16 mouse cellular contexts compared by ENCODE assay signal in genomic region chr9:49624910-49625309, GRCm38 (mm10).
DNase-seq lines count a peak whose midpoint lies in the region; ATAC-seq and TF ChIP-seq lines count a peak whose summit lies in the region.
"Had no signal": no experiment of that assay in that cellular context is flagged by ENCODE, and none has a peak within 500 bp of the region (broad histone marks: within the 10 kb centered on the region; RNA-seq: fewer than 3 reads in every experiment).

No protein-coding gene starts in this region.

- TF ChIP-seq POLR2A in cortical plate, adult 2 months (IDR thresholded peaks at IDR 0.05; ENCODE audit: extremely low read depth, insufficient read depth, low read length) = no peak

- no peaks in the 10 kb centered on the region for H3K27me3 ChIP-seq in heart, embryonic 11.5 days (ENCODE audit: control insufficient read depth, insufficient read depth, low read length)
- H3K27me3 ChIP-seq in hindbrain, embryonic 12.5 days = no peaks in the 10 kb centered on the region
- H3K27me3 ChIP-seq in midbrain, embryonic 16.5 days (ENCODE audit: control insufficient read depth, insufficient read depth, low read depth, low read length) = no peaks in the 10 kb centered on the region
- H3K27me3 ChIP-seq in intestine, embryonic 16.5 days (replicated peaks; ENCODE audit: control insufficient read depth, insufficient read depth, low read length) = no peaks in the 10 kb centered on the region
- H3K27me3 ChIP-seq in liver, embryonic 12.5 days (replicated peaks) = no peaks in the 10 kb centered on the region
- H3K27me3 ChIP-seq in intestine, embryonic 15.5 days (replicated peaks) = no peaks in the 10 kb centered on the region
- H3K27me3 ChIP-seq: megakaryocyte, embryonic 14.5 days; Patski had no signal

- H3K9me3 ChIP-seq in heart, embryonic 11.5 days (replicated peaks; ENCODE audit: control insufficient read depth, low read length) = no peaks in the 10 kb centered on the region
- no peaks in the 10 kb centered on the region for H3K9me3 ChIP-seq in hindbrain, embryonic 12.5 days (replicated peaks)
- H3K9me3 ChIP-seq in midbrain, embryonic 16.5 days (replicated peaks; ENCODE audit: control insufficient read depth, low read length, poor library complexity, severe bottlenecking) = no peaks in the 10 kb centered on the region
- no peaks in the 10 kb centered on the region for H3K9me3 ChIP-seq in intestine, embryonic 16.5 days (ENCODE audit: control insufficient read depth, low read length)
- H3K9me3 ChIP-seq in liver, embryonic 12.5 days (replicated peaks) = 0 out of 2 replicates have a peak, but pooled peaks cover under 1% of the 10 kb centered on the region
- H3K9me3 ChIP-seq in intestine, embryonic 15.5 days = no peaks in the 10 kb centered on the region

- no peak overlapping the region for H3K9ac ChIP-seq in heart, embryonic 11.5 days (ENCODE audit: low read depth, low read length)
- no peak overlapping the region for H3K9ac ChIP-seq in hindbrain, embryonic 12.5 days
- H3K9ac ChIP-seq in midbrain, embryonic 16.5 days (ENCODE audit: low read depth, low read length) = no peak overlapping the region
- no peak overlapping the region for H3K9ac ChIP-seq in intestine, embryonic 16.5 days (ENCODE audit: low read depth, low read length)
- no peak overlapping the region for H3K9ac ChIP-seq in liver, embryonic 12.5 days
- H3K9ac ChIP-seq in intestine, embryonic 15.5 days = no peak overlapping the region
- H3K9ac ChIP-seq: liver, embryonic 14.5 days had no signal

- DNase-seq in heart, adult 11 months = peak; percentile 37
- DNase-seq: cerebellum, postnatal 25 days; kidney, postnatal 36 days; spleen, adult 18-20 months; thymus, postnatal 36 days had no signal

- no peak for ATAC-seq in heart, embryonic 11.5 days (replicated peaks; ENCODE audit: insufficient number of reproducible peaks, low FRiP score, low TSS enrichment)
- ATAC-seq in hindbrain, embryonic 12.5 days (ENCODE audit: low FRiP score) = peak; percentile 14; the same call in 1 of the 2 replicates
- ATAC-seq in midbrain, embryonic 16.5 days = peak; percentile 16; the same call in 1 of the 2 replicates
- ATAC-seq in intestine, embryonic 16.5 days = no peak
- ATAC-seq in liver, embryonic 12.5 days = no peak
- no peak for ATAC-seq in intestine, embryonic 15.5 days
- ATAC-seq: lung, postnatal 0 days; Patski had no signal

- H3K4me3 ChIP-seq in heart, embryonic 11.5 days (ENCODE audit: low read depth, low read length) = no peak overlapping the region
- H3K4me3 ChIP-seq in cortical plate, adult 2 months (ENCODE audit: insufficient read depth, low read length) = no peak overlapping the region
- H3K4me3 ChIP-seq in hindbrain, embryonic 12.5 days = no peak overlapping the region
- H3K4me3 ChIP-seq in midbrain, embryonic 16.5 days (ENCODE audit: low read depth, low read length) = no peak overlapping the region
- H3K4me3 ChIP-seq in intestine, embryonic 16.5 days (ENCODE audit: low read length) = no peak overlapping the region
- H3K4me3 ChIP-seq in liver, embryonic 12.5 days = no peak overlapping the region
- H3K4me3 ChIP-seq in intestine, embryonic 15.5 days (replicated peaks) = no peak overlapping the region
- H3K4me3 ChIP-seq: megakaryocyte, embryonic 14.5 days had no signal

- WGBS in heart, embryonic 11.5 days (ENCODE audit: insufficient replicate concordance) = 80% methylated on average over 6 of the region's 6 CpGs
- 83% methylated on average over 6 of the region's 6 CpGs for WGBS in hindbrain, embryonic 12.5 days
- WGBS in midbrain, embryonic 16.5 days = 68% methylated on average over 6 of the region's 6 CpGs
- 90% methylated on average over 6 of the region's 6 CpGs for WGBS in intestine, embryonic 16.5 days
- 76% methylated on average over 6 of the region's 6 CpGs for WGBS in liver, embryonic 12.5 days (ENCODE audit: insufficient replicate concordance)
- WGBS in intestine, embryonic 15.5 days = 85% methylated on average over 6 of the region's 6 CpGs

- H3K4me2 ChIP-seq in heart, embryonic 11.5 days = no peak overlapping the region
- no peak overlapping the region; the same call in 1 of the 2 replicates for H3K4me2 ChIP-seq in hindbrain, embryonic 12.5 days (replicated peaks)
- H3K4me2 ChIP-seq in midbrain, embryonic 16.5 days (ENCODE audit: low read length) = no peak overlapping the region
- no peak overlapping the region for H3K4me2 ChIP-seq in intestine, embryonic 16.5 days (ENCODE audit: low read depth, low read length)
- H3K4me2 ChIP-seq in liver, embryonic 12.5 days = no peak overlapping the region
- H3K4me2 ChIP-seq in intestine, embryonic 15.5 days (replicated peaks) = no peak overlapping the region

- H3K4me1 ChIP-seq in heart, embryonic 11.5 days (ENCODE audit: control insufficient read depth, insufficient read depth, low read length) = no peaks in the 10 kb centered on the region
- peaks cover 9% of the 10 kb centered on the region for H3K4me1 ChIP-seq in cortical plate, adult 2 months (ENCODE audit: control insufficient read depth, insufficient read depth, low read length)
- H3K4me1 ChIP-seq in hindbrain, embryonic 12.5 days = peaks cover 29% of the 10 kb centered on the region
- H3K4me1 ChIP-seq in midbrain, embryonic 16.5 days (ENCODE audit: control insufficient read depth, insufficient read depth, low read length) = peaks cover 48% of the 10 kb centered on the region
- no peaks in the 10 kb centered on the region for H3K4me1 ChIP-seq in intestine, embryonic 16.5 days (ENCODE audit: control insufficient read depth, insufficient read depth, low read length)
- no peaks in the 10 kb centered on the region for H3K4me1 ChIP-seq in liver, embryonic 12.5 days
- H3K4me1 ChIP-seq in intestine, embryonic 15.5 days (replicated peaks) = no peaks in the 10 kb centered on the region
- H3K4me1 ChIP-seq: megakaryocyte, embryonic 14.5 days had no signal

- no peak for TF ChIP-seq CTCF in cortical plate, adult 2 months (IDR thresholded peaks at IDR 0.05; ENCODE audit: extremely low read depth, insufficient read depth, low read length)

- no peaks in the 10 kb centered on the region for H3K36me3 ChIP-seq in heart, embryonic 11.5 days (ENCODE audit: control insufficient read depth, insufficient read depth, low read length)
- no peaks in the 10 kb centered on the region for H3K36me3 ChIP-seq in hindbrain, embryonic 12.5 days
- no peaks in the 10 kb centered on the region for H3K36me3 ChIP-seq in midbrain, embryonic 16.5 days (ENCODE audit: control insufficient read depth, insufficient read depth, low read length)
- H3K36me3 ChIP-seq in intestine, embryonic 16.5 days (ENCODE audit: control insufficient read depth, insufficient read depth, low read length) = no peaks in the 10 kb centered on the region
- no peaks in the 10 kb centered on the region for H3K36me3 ChIP-seq in liver, embryonic 12.5 days
- H3K36me3 ChIP-seq in intestine, embryonic 15.5 days = no peaks in the 10 kb centered on the region

- no peak overlapping the region for H3K27ac ChIP-seq in heart, embryonic 11.5 days (ENCODE audit: low read depth, low read length)
- H3K27ac ChIP-seq in cortical plate, adult 2 months (ENCODE audit: insufficient read depth, low read length) = peak overlapping the region; percentile 70
- peak overlapping the region; percentile 81 for H3K27ac ChIP-seq in hindbrain, embryonic 12.5 days
- H3K27ac ChIP-seq in midbrain, embryonic 16.5 days (ENCODE audit: low read length) = peak overlapping the region; percentile 60; the same call in 1 of the 2 replicates
- H3K27ac ChIP-seq in intestine, embryonic 16.5 days (ENCODE audit: low read length) = no peak overlapping the region
- H3K27ac ChIP-seq in liver, embryonic 12.5 days = no peak overlapping the region
- no peak overlapping the region for H3K27ac ChIP-seq in intestine, embryonic 15.5 days
- H3K27ac ChIP-seq: liver, embryonic 14.5 days had no signal

Comparison
In these comparisons a context has a peak if more than half of its experiments do, and no peak if none do; other contexts are left out.
1. ATAC-seq: peak in hindbrain, embryonic 12.5 days (single experiment) and midbrain, embryonic 16.5 days (single experiment); none in heart, embryonic 11.5 days (single experiment), intestine, embryonic 16.5 days (single experiment), liver, embryonic 12.5 days (single experiment) and intestine, embryonic 15.5 days (single experiment).
2. H3K27ac ChIP-seq: peak in cortical plate, adult 2 months (single experiment), hindbrain, embryonic 12.5 days (single experiment) and midbrain, embryonic 16.5 days (single experiment); none in heart, embryonic 11.5 days (single experiment), intestine, embryonic 16.5 days (single experiment), liver, embryonic 12.5 days (single experiment) and intestine, embryonic 15.5 days (single experiment).